Mouse (Mus musculus) kidney, postnatal 0 days (tissue): ENCODE results near the gene Dmac2. TPM values are rescaled to one million over a fixed set of nuclear protein-coding genes. Genes with fewer than 3 reads are reported as not detected.
"Not testable (repeated sequence)": the region's sequence is repeated elsewhere in the genome, so short reads cannot be mapped to it uniquely, and the experiment has no call there.

ENCODE experiments used
- ATAC-seq: fragments of 200-750 bp; cut with Nextera tagmentation; replicated peaks from 2 replicates; pipeline ENCODE4 v1.8.0; 2017; ENCODE audit warnings: low read depth, moderate number of reproducible peaks, moderate TSS enrichment, moderate library complexity; ENCODE audit not compliant: low FRiP score
- DNase-seq: peaks from one replicate; pipeline ENCODE4 v3.0.0-alpha.2; 2016; ENCODE audit warnings: low spot score
- H3K27ac ChIP-seq: fragments of 300-500 bp; sonication (generic); 2 replicates; pipeline ENCODE4 v1.5.1; 2014; ENCODE audit warnings: mild to moderate bottlenecking
- H3K27me3 ChIP-seq: fragments of 300-500 bp; sonication (generic); 2 replicates; pipeline ENCODE4 v1.6.1; 2014; ENCODE audit warnings: low read length, mixed read lengths; ENCODE audit not compliant: insufficient read depth
- H3K36me3 ChIP-seq: fragments of 300-500 bp; sonication (generic); 2 replicates; pipeline ENCODE4 v1.6.1; 2014; ENCODE audit warnings: low read length, mixed read lengths; ENCODE audit not compliant: insufficient read depth
- H3K4me1 ChIP-seq: fragments of 300-500 bp; sonication (generic); replicated peaks from 2 replicates; pipeline ENCODE4 v1.6.1; 2014; ENCODE audit warnings: antibody characterized with exemption, low read length, mixed read lengths; ENCODE audit not compliant: insufficient read depth
- H3K4me2 ChIP-seq: fragments of 300-500 bp; sonication (generic); 2 replicates; pipeline ENCODE4 v1.6.1; 2014; ENCODE audit warnings: mild to moderate bottlenecking, low read length, moderate library complexity, mixed read lengths
- H3K4me3 ChIP-seq: fragments of 300-500 bp; sonication (generic); replicated peaks from 2 replicates; pipeline ENCODE4 v1.5.1; 2014; ENCODE audit warnings: low read depth, low read length
- H3K9ac ChIP-seq: fragments of 300-500 bp; sonication (generic); 2 replicates; pipeline ENCODE4 v1.6.1; 2014; ENCODE audit warnings: low read depth, low read length
- H3K9me3 ChIP-seq: fragments of 300-500 bp; sonication (generic); replicated peaks from 2 replicates; pipeline ENCODE4 v1.6.1; 2016; ENCODE audit warnings: low read length, inconsistent platforms, mixed read lengths
- CTCF ChIP-seq: IDR thresholded peaks from 2 replicates; pipeline ENCODE4 v1.5.1; 2016; ENCODE audit warnings: antibody characterized with exemption, low read depth, mild to moderate bottlenecking, moderate library complexity
- WGBS: fragments of 180-500 bp; shearing (Covaris S2); extraction: QIAGEN DNeasy Blood & Tissue Kit; methylation state at CpG from one replicate; pipeline ENCODE4 v1.1.7; 2014; 5-methylcytosine and 5-hydroxymethylcytosine counted together
- polyA plus RNA-seq: library from polyadenylated mRNA; unstranded; fragments of >200 nt; fragmentation: Nextera tagmentation; extraction: Ambion mirVana; gene quantifications from 2 replicates; pipeline ENCODE4 v1.2.1, GENCODE M21; 2015

Gene Dmac2
- polyA plus RNA-seq = 68.6 and 68.9 TPM in 2 replicates

GRCm38 (mm10) chr7:25618865-25619721 lies at the start of gene Dmac2:
Gene Dmac2 (plus strand): TSS chr7:25619414.
- peak; percentile 96 for DNase-seq
- Histone ChIP-seq H3K36me3 (peaks cover 3% of the 10 kb centered on the region; the same call in 1 of the 2 replicates), H3K27ac (peak within 1 kb of the TSS; percentile 87), H3K27me3 (no peaks in the 10 kb centered on the region), H3K4me2 (peak within 1 kb of the TSS; percentile 53), H3K4me3 (peak within 1 kb of the TSS; percentile 55), H3K9ac (peak within 1 kb of the TSS; percentile 53), H3K9me3 (no peaks in the 10 kb centered on the region), H3K4me1 (0 out of 2 replicates have a peak, but pooled peaks cover 6% of the 10 kb centered on the region)
- peak; percentile 86 for ATAC-seq
- no peak; the same call in 1 of the 2 replicates for TF ChIP-seq CTCF
- WGBS = 1% methylated on average over 53 of the region's 53 CpGs

GRCm38 (mm10) chr7:25573806-25574205 lies 45.4 kb upstream of the Dmac2 start:
- not testable (repeated sequence) for H3K36me3 ChIP-seq, ATAC-seq, DNase-seq, H3K9me3 ChIP-seq, H3K4me2 ChIP-seq, H3K4me1 ChIP-seq, H3K9ac ChIP-seq, H3K4me3 ChIP-seq, H3K27me3 ChIP-seq
- WGBS = 63% methylated on average over 5 of the region's 5 CpGs
- 0 out of 2 replicates have a peak overlapping the region, but pooled peaks have one; percentile 8 for H3K27ac ChIP-seq

GRCm38 (mm10) chr7:25575105-25575504 lies 44.1 kb upstream of the Dmac2 start:
- 60% methylated on average over 5 of the region's 5 CpGs for WGBS
- Histone ChIP-seq H3K36me3 (no peaks in the 10 kb centered on the region), H3K27me3 (no peaks in the 10 kb centered on the region), H3K9me3 (no peaks in the 10 kb centered on the region), H3K4me1 (0 out of 2 replicates have a peak, but pooled peaks cover 5% of the 10 kb centered on the region), H3K27ac (peak overlapping the region; percentile 68; the same call in 1 of the 2 replicates), H3K4me3 (no peak overlapping the region), H3K4me2 (no peak overlapping the region), H3K9ac (no peak overlapping the region)
- no peak for TF ChIP-seq CTCF
- ATAC-seq = peak; percentile 57; the same call in 1 of the 2 replicates
- DNase-seq = no peak

- Histone ChIP-seq H3K4me1 (0 out of 2 replicates have a peak, but pooled peaks cover 5% of the 10 kb centered on the region), H3K9me3 (no peaks in the 10 kb centered on the region), H3K36me3 (no peaks in the 10 kb centered on the region), H3K4me3 (no peak overlapping the region), H3K4me2 (no peak overlapping the region), H3K27ac (peak overlapping the region; percentile 68; the same call in 1 of the 2 replicates), H3K9ac (no peak overlapping the region), H3K27me3 (no peaks in the 10 kb centered on the region)
- 16% methylated on average over 8 of the region's 8 CpGs for WGBS
- no peak for ATAC-seq
- TF ChIP-seq CTCF = no peak
- no peak for DNase-seq
Measured at GRCm38 (mm10) chr7:25575870-25576269, 43.3 kb upstream of the Dmac2 start.

- H3K9me3 ChIP-seq, H3K9ac ChIP-seq, H3K36me3 ChIP-seq, H3K4me2 ChIP-seq, ATAC-seq, H3K4me1 ChIP-seq, H3K4me3 ChIP-seq, DNase-seq, H3K27me3 ChIP-seq: not testable (repeated sequence)
- H3K27ac ChIP-seq = peak overlapping the region; percentile 31
- WGBS = 37% methylated on average over 6 of the region's 6 CpGs
Measured at GRCm38 (mm10) chr7:25576308-25576707, 42.9 kb upstream of the Dmac2 start.

GRCm38 (mm10) chr7:25576793-25577437 lies 42.3 kb upstream of the Dmac2 start:
- H3K9ac ChIP-seq, H3K36me3 ChIP-seq, H3K27me3 ChIP-seq, H3K4me3 ChIP-seq, H3K4me2 ChIP-seq, H3K9me3 ChIP-seq, H3K4me1 ChIP-seq: not testable (repeated sequence)
- DNase-seq (peak; percentile 17), ATAC-seq (peak; percentile 72)
- 33% methylated on average over 11 of the region's 14 CpGs for WGBS
- peak overlapping the region; percentile 31 for H3K27ac ChIP-seq
